13 mouse cellular contexts compared by ENCODE assay signal in the genomic region with DNA sequence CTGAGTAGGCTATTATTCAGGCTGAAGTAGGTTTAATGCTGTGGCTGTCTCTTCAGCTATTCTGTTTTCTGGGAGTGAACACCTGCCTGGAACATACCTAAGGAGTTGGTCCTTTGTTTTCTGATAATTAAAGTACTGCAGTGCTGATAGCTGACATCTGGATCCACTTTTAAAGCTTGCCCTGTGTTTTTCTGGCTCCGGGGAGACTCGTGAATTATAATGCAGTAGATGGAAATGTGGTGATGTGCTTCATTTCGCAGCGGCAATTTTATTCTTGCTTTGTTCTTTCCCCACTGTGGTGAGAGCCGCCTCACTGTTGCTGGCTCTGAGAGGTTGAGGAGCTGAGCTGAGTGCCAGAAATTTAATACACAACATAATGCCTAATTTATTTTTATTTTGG.
"Had no signal": no experiment of that assay in that cellular context is flagged by ENCODE, and none has a peak within 500 bp of the region (broad histone marks: within the 10 kb centered on the region; RNA-seq: fewer than 3 reads in every experiment).

No protein-coding gene starts in this region.

- H3K9me3 ChIP-seq: kidney, embryonic 15.5 days; liver, embryonic 15.5 days; midbrain, embryonic 10.5 days had no signal

- H3K27ac ChIP-seq: kidney, embryonic 15.5 days; liver, embryonic 15.5 days; midbrain, embryonic 10.5 days had no signal

- H3K4me3 ChIP-seq: kidney, embryonic 15.5 days; liver, embryonic 15.5 days; midbrain, embryonic 10.5 days had no signal

- ATAC-seq: intestine, embryonic 16.5 days had no signal

- H3K9ac ChIP-seq: kidney, embryonic 15.5 days; liver, embryonic 15.5 days; lung, embryonic 14.5 days had no signal

- H3K27me3 ChIP-seq: kidney, embryonic 15.5 days; liver, embryonic 15.5 days had no signal

- H3K36me3 ChIP-seq: kidney, embryonic 15.5 days; liver, embryonic 15.5 days; midbrain, embryonic 10.5 days had no signal

- DNase-seq: kidney, adult 2 months; kidney, postnatal 14 days; left cerebral cortex, postnatal 4 days; lung, embryonic 14.5 days; lung, postnatal 10 days; lung, postnatal 4 days; thymus, adult 2 months; thymus, postnatal 25 days had no signal

- H3K4me2 ChIP-seq: kidney, embryonic 15.5 days; liver, embryonic 11.5 days; liver, embryonic 15.5 days; lung, embryonic 14.5 days had no signal

- H3K4me1 ChIP-seq: kidney, embryonic 15.5 days; liver, embryonic 15.5 days; midbrain, embryonic 10.5 days had no signal
